Mouse (Mus musculus) kidney, adult 2 months (tissue): ENCODE data around the gene Atp1b2. TPM values are rescaled to one million over a fixed set of nuclear protein-coding genes. Genes with fewer than 3 reads are reported as not detected.
A peak's percentile ranks its signal among the peaks of the same experiment; 100 is the strongest.

ENCODE experiments used
- DNase-seq: peaks from one replicate; pipeline ENCODE4 v3.0.0; 2021
- H3K27ac ChIP-seq: fragments of 200-500 bp; 2 replicates; pipeline ENCODE4 v1.5.1; 2012; ENCODE audit warnings: low read depth, low read length, control low read depth, inconsistent platforms; ENCODE audit not compliant: insufficient read depth
- H3K27me3 ChIP-seq: fragments of 200-500 bp; replicated peaks from 2 replicates; pipeline ENCODE4 v1.6.1; 2012; ENCODE audit warnings: mild to moderate bottlenecking, moderate library complexity, low read length, inconsistent platforms; ENCODE audit not compliant: control insufficient read depth, insufficient read depth
- H3K36me3 ChIP-seq: fragments of 200-500 bp; 2 replicates; pipeline ENCODE4 v1.6.1; 2012; ENCODE audit warnings: mild to moderate bottlenecking, moderate library complexity, low read length, inconsistent platforms; ENCODE audit not compliant: control insufficient read depth, insufficient read depth
- H3K4me1 ChIP-seq: fragments of 200-500 bp; 2 replicates; pipeline ENCODE4 v1.6.1; 2011; ENCODE audit warnings: low read length; ENCODE audit not compliant: control insufficient read depth, insufficient read depth
- H3K4me3 ChIP-seq: fragments of 200-500 bp; 2 replicates; pipeline ENCODE4 v1.5.1; 2011; ENCODE audit warnings: mild to moderate bottlenecking, low read depth, low read length, control low read depth; ENCODE audit not compliant: insufficient read depth
- CTCF ChIP-seq: fragments of 200-500 bp; conservative IDR thresholded peaks from 2 replicates; pipeline ENCODE4 v1.5.1; 2011; ENCODE audit warnings: low read depth, mild to moderate bottlenecking, control low read depth, low read length, moderate library complexity, mixed read lengths; ENCODE audit not compliant: insufficient read depth, insufficient read length
- POLR2A ChIP-seq: fragments of 200-500 bp; IDR thresholded peaks from one replicate; pipeline ENCODE4 v1.6.1; 2011; ENCODE audit warnings: low read depth, low read length, control low read depth
- WGBS: fragments of 180-500 bp; shearing (Covaris S2); methylation state at CpG from one replicate; pipeline ENCODE4 v1.1.7; 2018; 5-methylcytosine and 5-hydroxymethylcytosine counted together
- polyA plus RNA-seq: library from polyadenylated mRNA; depleted of rRNA; stranded (reverse); fragments of >200 nt; gene quantifications from 2 replicates; pipeline ENCODE4 v1.2.3, GENCODE M21; 2012

The Atp1b2 gene
- polyA plus RNA-seq, 1 experiment, result 22.5 TPM

GRCm38 (mm10) chr11:69589207-69589834 is 16.4 kb downstream of the Atp1b2 start:
- TF ChIP-seq POLR2A (no peak), CTCF (no peak)
- H3K4me1 ChIP-seq, result no peaks in the 10 kb centered on the region
- H3K27me3 ChIP-seq, result no peaks in the 10 kb centered on the region
- no peak overlapping the region for H3K27ac ChIP-seq
- H3K4me3 ChIP-seq, result no peak overlapping the region
- no peak for DNase-seq
- H3K36me3 ChIP-seq, result 0 out of 2 replicates have a peak, but pooled peaks cover 2% of the 10 kb centered on the region
- 90% methylated on average over 22 of the region's 22 CpGs for WGBS

- Histone ChIP-seq H3K4me1 (peaks cover 4% of the 10 kb centered on the region; the same call in 1 of the 2 replicates), H3K27me3 (no peaks in the 10 kb centered on the region), H3K36me3 (0 out of 2 replicates have a peak, but pooled peaks cover under 1% of the 10 kb centered on the region), H3K4me3 (no peak overlapping the region), H3K27ac (no peak overlapping the region)
- TF ChIP-seq POLR2A, result no peak
- no peak for TF ChIP-seq CTCF
- 76% methylated on average over 7 of the region's 7 CpGs for WGBS
- DNase-seq, result no peak
Observed at GRCm38 (mm10) chr11:69585718-69586325, 19.9 kb downstream of the Atp1b2 start.

GRCm38 (mm10) chr11:69584937-69585336 is 20.8 kb downstream of the Atp1b2 start:
- Histone ChIP-seq H3K36me3 (no peaks in the 10 kb centered on the region), H3K4me3 (no peak overlapping the region), H3K27ac (no peak overlapping the region), H3K4me1 (peaks cover 4% of the 10 kb centered on the region; the same call in 1 of the 2 replicates), H3K27me3 (no peaks in the 10 kb centered on the region)
- TF ChIP-seq CTCF (no peak), POLR2A (no peak)
- WGBS, result 95% methylated on average over 13 of the region's 13 CpGs
- no peak for DNase-seq

DNA sequence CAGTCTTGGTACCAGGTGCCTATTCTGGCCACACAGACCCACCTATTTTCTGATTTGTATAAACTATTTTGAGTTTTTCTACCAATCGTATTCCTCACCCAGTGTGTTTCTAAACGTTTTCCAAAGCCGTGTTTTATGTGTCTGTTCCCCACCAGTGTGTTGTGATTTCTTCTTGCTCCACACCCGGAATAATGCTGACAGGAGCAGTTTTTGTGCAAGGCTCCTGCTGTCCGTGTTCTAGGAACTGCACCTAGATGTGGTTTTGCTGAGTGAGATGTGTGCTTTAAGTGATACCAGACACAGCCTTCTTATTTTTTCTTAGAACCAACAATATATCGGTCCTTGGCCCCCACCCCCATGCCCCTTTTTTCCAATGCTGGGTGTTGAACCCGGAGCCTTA is 21.7 kb downstream of the Atp1b2 start:
- no peak overlapping the region for H3K27ac ChIP-seq
- H3K4me3 ChIP-seq, result no peak overlapping the region
- H3K27me3 ChIP-seq, result no peaks in the 10 kb centered on the region
- TF ChIP-seq POLR2A (no peak), CTCF (no peak)
- peaks cover 4% of the 10 kb centered on the region; the same call in 1 of the 2 replicates for H3K4me1 ChIP-seq
- WGBS, result 68% methylated on average over 7 of the region's 7 CpGs
- no peak for DNase-seq
- no peaks in the 10 kb centered on the region for H3K36me3 ChIP-seq

- TF ChIP-seq CTCF, result no peak
- TF ChIP-seq POLR2A, result no peak
- no peaks in the 10 kb centered on the region for H3K36me3 ChIP-seq
- no peak overlapping the region for H3K4me3 ChIP-seq
- peaks cover 12% of the 10 kb centered on the region; the same call in 1 of the 2 replicates for H3K4me1 ChIP-seq
- DNase-seq, result no peak
- H3K27me3 ChIP-seq, result no peaks in the 10 kb centered on the region
- 54% methylated on average over 9 of the region's 9 CpGs for WGBS
- no peak overlapping the region for H3K27ac ChIP-seq
Observed at GRCm38 (mm10) chr11:69582230-69582805, 23.4 kb downstream of the Atp1b2 start.

DNA sequence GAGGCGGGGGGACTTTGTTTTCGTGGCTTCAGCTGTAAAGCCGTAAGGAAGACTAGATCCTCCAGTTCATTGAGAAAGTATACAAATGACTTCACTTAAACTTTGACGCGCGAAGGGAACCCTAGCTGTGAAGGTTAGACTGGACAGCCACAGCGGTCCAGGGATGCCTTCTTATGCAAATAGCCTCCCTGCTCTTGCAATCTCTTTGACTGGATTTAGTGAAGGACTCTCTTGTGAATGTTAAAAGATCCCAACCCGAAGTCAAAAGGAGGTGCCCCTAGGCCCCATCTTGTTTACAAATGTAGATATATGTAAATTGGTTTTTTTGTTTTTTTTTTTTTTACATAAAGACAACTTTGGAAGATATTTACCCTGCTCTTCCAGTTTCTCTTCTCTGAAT is 23.9 kb downstream of the Atp1b2 start:
- under 1% methylated on average over 8 of the region's 8 CpGs for WGBS

GRCm38 (mm10) chr11:69581147-69581688 is 24.5 kb downstream of the Atp1b2 start:
- peaks cover 12% of the 10 kb centered on the region; the same call in 1 of the 2 replicates for H3K4me1 ChIP-seq
- under 1% methylated on average over 36 of the region's 36 CpGs for WGBS
- no peaks in the 10 kb centered on the region for H3K36me3 ChIP-seq
- H3K27ac ChIP-seq, result peak overlapping the region; percentile 98
- peak; percentile 97 for DNase-seq
- peak overlapping the region; percentile 96 for H3K4me3 ChIP-seq
- H3K27me3 ChIP-seq, result no peaks in the 10 kb centered on the region
- TF ChIP-seq CTCF (no peak), POLR2A (peak; percentile 5)

More for the DNA sequence above, 23.9 kb downstream of the Atp1b2 start:
- TF ChIP-seq CTCF (no peak), POLR2A (no peak)
- Histone ChIP-seq H3K4me1 (peaks cover 12% of the 10 kb centered on the region; the same call in 1 of the 2 replicates), H3K27me3 (no peaks in the 10 kb centered on the region), H3K36me3 (no peaks in the 10 kb centered on the region), H3K4me3 (peak overlapping the region; percentile 96), H3K27ac (peak overlapping the region; percentile 47)
- no peak for DNase-seq
